Mouse (Mus musculus): ENCODE results near the gene Axin2.

Gene Axin2

GRCm38 (mm10) chr11:108929176-108929575 lies 9.0 kb downstream of the Axin2 start:
- DNase-seq (ENCODE audit: low spot score in 2 of 2): no peak

- DNase-seq (ENCODE audit: low spot score in 2 of 2): no peak
Observed at GRCm38 (mm10) chr11:108929700-108930099, 9.6 kb downstream of the Axin2 start.

GRCm38 (mm10) chr11:108930612-108931011 lies 10.5 kb downstream of the Axin2 start:
- no peak for DNase-seq (ENCODE audit: low spot score in 2 of 2)

GRCm38 (mm10) chr11:108933835-108934234 lies 13.7 kb downstream of the Axin2 start:
- no peak for DNase-seq (ENCODE audit: low spot score in 2 of 2)

- DNase-seq (ENCODE audit: low spot score in 2 of 2): no peak
Observed at GRCm38 (mm10) chr11:108935128-108935868, 15.1 kb downstream of the Axin2 start.

GRCm38 (mm10) chr11:108936016-108936792 lies 16.1 kb downstream of the Axin2 start:
- DNase-seq (ENCODE audit: low spot score in 2 of 2): no peak

DNA sequence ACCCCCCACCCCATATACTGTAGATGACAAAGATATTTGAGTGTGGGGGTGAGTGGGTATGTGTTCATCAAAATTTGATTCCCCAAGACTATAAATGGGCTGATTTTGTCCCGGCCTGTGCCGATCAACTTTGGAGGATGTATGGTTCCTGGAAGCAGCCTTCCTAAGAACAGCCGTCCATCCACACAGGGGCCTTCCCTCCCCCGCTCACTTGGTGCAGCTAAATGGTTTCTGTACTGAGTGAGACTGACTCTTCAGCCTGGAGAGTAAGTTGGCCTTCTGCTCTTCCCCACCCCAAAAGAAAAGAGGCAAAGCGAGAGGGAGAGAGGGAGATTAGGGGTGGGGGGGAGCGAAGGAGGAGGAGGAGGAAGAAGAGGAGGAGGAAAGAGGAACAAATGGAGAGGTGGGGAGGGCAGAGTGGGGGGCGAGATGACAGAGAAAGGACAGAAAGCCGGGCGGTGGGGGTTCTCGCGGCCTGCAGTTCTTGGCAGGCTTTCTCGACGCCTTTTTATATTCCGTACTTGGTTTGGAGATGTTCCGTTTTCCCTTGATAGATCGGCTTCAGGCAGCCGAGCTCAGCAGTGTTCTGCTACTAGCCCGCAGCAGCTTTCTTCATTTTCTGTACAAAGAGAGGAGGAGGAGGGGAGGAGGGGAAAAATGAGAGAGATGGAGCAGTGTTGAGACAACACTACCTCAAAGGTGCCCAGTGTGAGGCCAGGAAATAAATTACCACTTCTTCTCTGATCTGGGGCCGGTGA lies 20.7 kb downstream of the Axin2 start:
- DNase-seq (ENCODE audit: low spot score in 2 of 2): no peak

DNA sequence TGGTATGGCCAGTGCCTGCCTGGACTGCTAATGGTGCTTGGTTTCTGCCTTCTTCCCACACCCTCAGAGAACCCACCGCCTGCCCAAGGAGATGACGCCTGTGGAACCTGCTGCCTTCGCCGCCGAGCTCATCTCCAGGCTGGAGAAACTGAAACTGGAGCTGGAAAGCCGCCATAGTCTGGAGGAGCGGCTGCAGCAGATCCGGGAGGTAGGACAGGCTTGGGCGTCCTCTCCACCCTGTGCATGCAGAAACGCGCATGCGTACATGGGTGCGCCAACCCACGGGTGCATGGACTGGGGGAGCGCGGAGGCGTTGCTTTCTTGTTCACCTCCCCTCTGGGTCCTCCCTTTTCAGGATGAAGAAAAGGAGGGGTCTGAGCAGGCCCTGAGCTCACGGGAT lies 21.7 kb downstream of the Axin2 start:
- DNase-seq (ENCODE audit: low spot score in 2 of 2): peak in 1 of 2 experiments; percentile 49

- no peak for DNase-seq (ENCODE audit: low spot score in 2 of 2)
Observed at GRCm38 (mm10) chr11:108943741-108944140, 23.6 kb downstream of the Axin2 start.

DNA sequence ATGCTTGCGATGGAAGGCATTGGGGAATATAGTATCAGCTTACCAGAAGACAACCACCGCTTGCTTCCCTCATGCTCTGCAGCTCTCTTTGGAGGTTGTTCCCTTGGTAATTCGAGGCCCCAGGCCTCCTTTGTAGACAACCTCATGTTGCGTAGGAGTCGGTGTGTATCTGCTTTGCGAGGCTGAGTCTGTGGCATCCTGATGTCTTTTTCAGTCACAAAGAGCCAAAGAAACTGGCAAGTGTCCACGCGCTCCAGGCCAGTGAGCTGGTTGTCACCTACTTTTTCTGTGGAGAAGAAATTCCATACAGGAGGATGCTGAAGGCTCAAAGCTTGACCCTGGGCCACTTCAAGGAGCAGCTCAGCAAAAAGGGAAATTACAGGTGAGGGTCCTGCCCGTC lies 25.5 kb downstream of the Axin2 start:
- DNase-seq (ENCODE audit: low spot score in 2 of 2): no peak

DNA sequence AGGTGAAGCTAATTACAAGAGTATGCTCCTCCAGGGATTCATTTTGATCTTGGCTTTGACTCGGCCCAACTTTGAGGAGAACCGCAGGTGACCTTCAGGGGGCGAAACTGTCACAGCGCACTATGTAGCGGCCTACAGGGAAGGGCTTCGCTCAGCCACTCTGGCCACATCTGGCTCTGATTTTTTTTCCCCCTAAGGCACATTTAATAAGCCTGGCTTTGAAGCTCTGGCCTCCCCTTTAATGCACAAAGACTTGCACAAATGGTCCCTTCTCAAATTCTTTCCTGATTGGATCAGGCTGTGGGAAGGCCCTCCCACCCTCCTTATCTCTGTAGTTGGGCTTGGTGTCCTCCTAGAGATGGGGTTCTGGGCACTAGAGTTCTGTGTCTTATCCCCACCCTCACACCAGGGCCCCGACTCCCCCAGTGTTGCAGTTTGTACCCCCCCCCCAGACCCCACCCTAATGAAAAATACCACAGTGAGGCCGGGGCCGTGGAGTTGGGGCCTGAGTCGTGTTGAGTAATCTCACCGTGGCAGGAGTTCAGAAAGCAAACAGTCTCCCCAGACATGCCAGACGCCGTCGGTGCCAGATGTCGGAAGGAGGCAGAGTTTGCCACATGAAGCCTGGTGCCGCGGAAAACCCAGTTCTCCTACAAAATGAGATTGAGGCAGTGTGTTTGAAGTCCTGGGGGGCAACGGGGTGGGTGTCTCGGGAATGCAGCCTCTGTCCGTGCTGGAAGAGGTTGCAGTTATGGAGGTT lies 27.5 kb downstream of the Axin2 start:
- DNase-seq (ENCODE audit: low spot score in 2 of 2): no peak

- DNase-seq (ENCODE audit: low spot score in 2 of 2): no peak
Observed at GRCm38 (mm10) chr11:108948501-108948900, 28.4 kb downstream of the Axin2 start.

DNA sequence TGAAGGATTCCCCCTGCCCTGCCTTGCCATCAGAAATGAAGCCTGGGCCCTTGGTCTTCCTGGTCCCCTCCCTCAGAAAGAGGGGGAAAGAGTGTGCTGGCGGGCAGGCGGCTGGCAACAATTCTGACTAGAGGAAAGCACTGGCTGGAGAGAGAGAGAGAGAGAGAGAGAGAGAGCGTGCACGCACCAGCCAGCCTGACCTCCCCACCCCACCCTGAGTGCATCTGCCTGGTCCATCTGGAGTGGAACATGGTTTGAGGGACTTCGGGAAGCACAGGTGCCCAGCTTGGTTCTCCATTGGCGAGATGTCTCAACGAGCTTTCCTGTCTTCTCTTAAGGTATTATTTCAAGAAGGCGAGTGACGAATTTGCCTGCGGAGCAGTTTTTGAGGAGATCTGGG lies 28.8 kb downstream of the Axin2 start:
- DNase-seq (ENCODE audit: low spot score in 2 of 2): no peak

DNA sequence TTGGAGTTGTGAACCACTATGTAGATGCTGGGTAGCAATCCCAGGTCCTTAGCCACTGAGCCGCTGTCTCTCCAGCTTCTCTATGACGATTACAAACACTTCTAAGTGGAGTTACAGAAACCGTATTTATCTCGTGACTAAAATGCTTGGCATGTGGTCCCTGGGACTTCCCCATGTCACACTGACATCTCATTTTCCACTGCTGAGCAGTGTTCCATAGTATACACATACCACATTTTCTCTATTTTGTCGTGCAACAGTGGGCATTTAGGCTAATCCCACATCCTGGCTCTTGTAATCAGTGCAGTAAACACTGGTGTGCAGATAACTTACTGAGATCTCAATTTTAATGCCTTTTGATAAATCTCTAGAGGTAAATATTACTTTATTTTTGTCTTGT lies 32.2 kb downstream of the Axin2 start:
- DNase-seq (ENCODE audit: low spot score in 2 of 2): no peak

DNA sequence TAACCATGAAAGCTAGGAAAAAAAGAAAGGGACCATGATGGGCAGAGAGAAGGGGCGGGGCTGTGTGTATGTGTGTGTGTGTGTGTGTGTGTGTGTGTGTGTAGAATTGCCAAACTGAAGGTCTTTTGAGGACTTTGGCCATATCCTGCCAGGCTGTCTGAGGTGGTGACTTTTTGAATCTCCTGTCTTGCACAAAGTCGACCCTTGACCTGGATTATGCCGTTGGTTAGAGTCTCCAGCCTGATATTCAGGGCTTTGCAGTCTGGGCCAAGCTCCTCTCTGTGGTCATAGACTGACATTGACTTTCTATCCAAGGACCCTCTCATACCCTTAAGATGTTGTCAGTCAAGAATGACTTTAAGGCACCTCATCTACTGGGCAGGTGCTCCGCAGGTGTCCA lies 35.8 kb downstream of the Axin2 start:
- no peak for DNase-seq (ENCODE audit: low spot score in 2 of 2)

GRCm38 (mm10) chr11:108958349-108958748 lies 38.2 kb downstream of the Axin2 start:
- peak in 1 of 2 experiments; percentile 76 for DNase-seq (ENCODE audit: low spot score in 2 of 2)

DNA sequence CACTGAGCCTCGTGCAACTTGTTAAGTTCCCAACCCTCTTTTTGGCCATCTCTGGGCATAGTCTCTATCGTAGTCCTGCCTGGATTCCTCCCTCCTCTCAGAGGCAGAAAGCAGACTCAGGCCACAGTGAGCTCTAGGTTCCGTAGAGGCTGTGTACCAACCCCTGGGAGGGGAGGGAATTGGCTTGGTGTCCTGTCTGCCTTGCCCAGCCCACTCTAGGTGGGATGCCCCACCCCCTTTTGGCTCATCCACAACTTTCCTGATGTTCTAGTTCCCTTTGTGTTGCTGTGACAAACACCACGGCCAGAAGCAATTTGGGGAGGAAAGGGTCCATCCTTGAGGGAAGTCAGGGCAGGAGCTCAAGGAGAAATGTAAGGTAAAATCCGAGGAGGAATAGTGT lies 39.0 kb downstream of the Axin2 start:
- DNase-seq (ENCODE audit: low spot score in 2 of 2): no peak

- no peak for DNase-seq (ENCODE audit: low spot score in 2 of 2)
Observed at GRCm38 (mm10) chr11:108961651-108962065, 41.5 kb downstream of the Axin2 start.

- no peak for DNase-seq (ENCODE audit: low spot score in 2 of 2)
Observed at GRCm38 (mm10) chr11:108963476-108964232, 43.5 kb downstream of the Axin2 start.

DNA sequence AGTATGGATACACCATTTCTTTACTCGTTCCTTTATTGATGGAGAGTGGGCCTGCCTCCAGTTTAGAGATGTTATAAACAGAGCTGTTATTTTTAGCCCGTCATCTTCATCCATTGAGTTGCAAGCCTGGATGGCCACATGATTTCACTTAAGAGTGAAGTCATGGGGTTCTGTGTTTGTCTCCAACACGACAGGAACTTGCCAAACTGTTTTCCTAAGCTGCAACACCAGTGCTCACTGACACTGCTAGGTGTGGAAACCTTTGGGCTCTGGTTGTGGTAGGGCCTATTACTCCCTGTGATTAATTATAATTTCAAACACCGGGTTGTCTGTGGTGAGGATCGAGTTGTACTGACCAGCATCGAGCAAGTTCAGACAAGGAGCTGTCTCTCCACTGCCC lies 45.6 kb downstream of the Axin2 start:
- no peak for DNase-seq (ENCODE audit: low spot score in 2 of 2)

DNA sequence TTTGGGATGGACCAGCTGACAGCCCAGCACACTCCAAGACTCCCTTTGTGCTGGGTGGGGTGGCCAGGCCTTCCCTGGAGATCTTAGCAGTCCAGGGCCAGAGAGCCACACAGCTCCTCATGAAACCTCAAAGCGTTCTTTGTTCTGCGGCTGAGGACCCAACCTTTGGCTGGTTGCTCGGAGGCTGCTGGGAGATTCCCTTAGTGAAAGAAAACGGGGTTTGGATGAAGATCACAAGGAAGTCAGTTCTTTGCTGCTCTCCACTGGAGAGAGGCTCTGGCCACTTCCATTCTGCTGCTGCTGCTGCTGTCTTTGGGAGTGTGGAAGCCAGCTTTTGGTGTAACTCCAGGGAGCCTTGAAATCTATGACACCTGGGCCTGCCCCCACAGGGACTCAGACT lies 53.3 kb downstream of the Axin2 start:
- DNase-seq (ENCODE audit: low spot score in 2 of 2): no peak

All from cerebellum, postnatal 4 days (tissue).